Mouse (Mus musculus): ENCODE measurements around the gene Lgals3bp.

Gene Lgals3bp

GRCm38 (mm10) chr11:118401760-118402280 lies at the start of gene Lgals3bp:
TSS of gene Lgals3bp (minus strand) at chr11:118402092.
- peak; percentile 69 for DNase-seq

GRCm38 (mm10) chr11:118451211-118451610 lies 49.3 kb upstream of the Lgals3bp start:
- DNase-seq = no peak

GRCm38 (mm10) chr11:118448385-118448784 lies 46.5 kb upstream of the Lgals3bp start:
- DNase-seq = no peak

GRCm38 (mm10) chr11:118447346-118447745 lies 45.5 kb upstream of the Lgals3bp start:
- DNase-seq = no peak

GRCm38 (mm10) chr11:118445843-118446242 lies 44.0 kb upstream of the Lgals3bp start:
- peak; percentile 64 for DNase-seq

GRCm38 (mm10) chr11:118443201-118443970 lies 41.5 kb upstream of the Lgals3bp start:
- DNase-seq = no peak

- DNase-seq = no peak
Measured at GRCm38 (mm10) chr11:118442691-118443090, 40.8 kb upstream of the Lgals3bp start.

GRCm38 (mm10) chr11:118438665-118439414 lies 36.9 kb upstream of the Lgals3bp start:
- no peak for DNase-seq

- DNase-seq = peak; percentile 50
Measured at GRCm38 (mm10) chr11:118436471-118436935, 34.6 kb upstream of the Lgals3bp start.

- no peak for DNase-seq
Measured at GRCm38 (mm10) chr11:118434093-118434492, 32.2 kb upstream of the Lgals3bp start.

GRCm38 (mm10) chr11:118433398-118433868 lies 31.5 kb upstream of the Lgals3bp start:
- DNase-seq = no peak

GRCm38 (mm10) chr11:118431100-118431948 lies 29.4 kb upstream of the Lgals3bp start:
- no peak for DNase-seq

- no peak for DNase-seq
Measured at GRCm38 (mm10) chr11:118430291-118430885, 28.5 kb upstream of the Lgals3bp start.

GRCm38 (mm10) chr11:118428944-118429709 lies 27.2 kb upstream of the Lgals3bp start:
- no peak for DNase-seq

GRCm38 (mm10) chr11:118428460-118428868 lies 26.6 kb upstream of the Lgals3bp start:
- no peak for DNase-seq

- DNase-seq = no peak
Measured at GRCm38 (mm10) chr11:118427986-118428385, 26.1 kb upstream of the Lgals3bp start, which contains the start of gene C1qtnf1. TSS of gene C1qtnf1 (plus strand) at chr11:118428203.

GRCm38 (mm10) chr11:118427266-118427779 lies 25.4 kb upstream of the Lgals3bp start:
- no peak for DNase-seq

- DNase-seq = no peak
Measured at GRCm38 (mm10) chr11:118426765-118427164, 24.9 kb upstream of the Lgals3bp start.

- no peak for DNase-seq
Measured at GRCm38 (mm10) chr11:118424621-118425335, 22.9 kb upstream of the Lgals3bp start.

GRCm38 (mm10) chr11:118423266-118423971 lies 21.5 kb upstream of the Lgals3bp start:
- DNase-seq = peak; percentile 79

All from layer of hippocampus, adult 9-11 months (tissue).